Mouse (Mus musculus) right cerebral cortex, postnatal 36 days (tissue): Measurements from ENCODE around the gene Gigyf1.

ENCODE experiments used
- DNase-seq, 2 experiments: peaks; one replicate each; pipeline ENCODE4 v3.0.0; 2022; ENCODE audit warnings: low spot score in 2 of 2, mixed read lengths in 1 of 2

The Gigyf1 gene

DNA sequence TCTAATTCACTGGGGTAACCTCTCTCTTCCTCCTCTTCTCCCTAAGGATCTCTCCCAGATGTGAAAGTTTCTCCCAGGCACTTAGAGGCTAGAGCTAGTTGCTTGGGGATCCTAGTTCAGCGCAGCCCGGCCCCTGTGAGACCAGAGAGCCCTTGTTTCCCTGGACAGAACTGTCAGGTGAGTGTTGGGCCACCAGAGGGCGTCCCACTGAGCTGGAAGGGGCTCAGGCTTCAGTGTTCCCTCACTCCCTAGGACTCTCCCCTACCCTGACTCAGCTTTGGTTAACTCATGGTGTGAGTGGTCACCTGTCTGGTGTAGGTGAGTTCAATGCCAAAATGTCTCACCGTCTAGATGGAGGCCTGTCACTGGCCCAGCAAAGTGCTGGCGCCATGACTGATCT lies at the start of gene Gigyf1:
Gigyf1 (plus strand) TSS at position 113 of the 400 bp plus-strand sequence.
- DNase-seq: no peak

DNA sequence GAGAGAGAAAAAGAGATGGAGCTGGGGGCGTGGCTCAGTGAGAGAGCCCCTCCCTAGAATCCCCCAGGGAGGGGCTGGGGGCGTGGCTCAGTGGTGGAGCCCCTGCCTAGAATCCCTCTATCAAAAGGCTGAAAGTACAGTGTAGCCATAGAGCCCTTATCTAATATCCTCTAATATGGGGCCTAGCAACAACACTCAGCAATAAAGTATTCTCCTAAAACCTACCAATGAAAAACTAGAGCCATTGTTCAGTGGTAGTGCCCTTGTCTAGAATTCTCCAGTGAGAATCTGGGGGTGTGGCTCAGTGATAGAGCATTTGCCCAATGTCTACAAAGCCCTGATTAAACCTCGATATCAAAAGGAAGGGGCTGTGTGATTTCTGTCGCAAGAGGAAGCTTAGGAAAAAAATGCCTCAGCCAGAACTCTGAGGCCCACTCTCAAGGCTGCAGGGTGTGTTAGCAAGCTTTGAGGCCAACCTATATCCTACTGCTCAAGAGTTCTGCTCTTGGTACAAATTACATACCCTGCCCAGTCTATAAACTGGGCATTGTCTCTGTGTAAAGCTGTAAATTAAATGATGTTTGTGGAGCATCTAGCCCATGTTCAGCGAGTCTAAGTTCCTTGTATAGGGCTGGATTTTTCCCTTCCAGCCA lies 46.0 kb upstream of the Gigyf1 start:
- DNase-seq: no peak

DNA sequence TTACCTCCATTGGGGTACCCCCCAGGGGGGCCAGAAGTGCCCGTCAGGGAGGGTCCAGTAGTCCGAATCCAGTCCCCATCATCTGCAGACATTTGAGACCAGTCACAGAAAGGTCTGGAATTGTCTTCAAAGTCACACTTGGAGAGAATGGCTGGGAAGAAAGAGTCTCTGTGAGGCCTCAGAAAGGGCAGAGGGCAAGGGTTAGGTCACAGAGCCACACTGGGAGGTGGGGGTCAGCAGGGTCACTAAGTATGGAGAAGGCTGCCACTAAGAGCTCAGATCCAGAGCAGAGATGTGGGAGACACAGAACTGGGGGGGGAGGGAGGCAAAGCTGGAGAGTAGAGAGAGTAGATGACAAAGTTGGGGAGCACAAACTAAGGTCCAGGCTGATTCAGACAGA lies 44.0 kb upstream of the Gigyf1 start:
- no peak for DNase-seq

DNA sequence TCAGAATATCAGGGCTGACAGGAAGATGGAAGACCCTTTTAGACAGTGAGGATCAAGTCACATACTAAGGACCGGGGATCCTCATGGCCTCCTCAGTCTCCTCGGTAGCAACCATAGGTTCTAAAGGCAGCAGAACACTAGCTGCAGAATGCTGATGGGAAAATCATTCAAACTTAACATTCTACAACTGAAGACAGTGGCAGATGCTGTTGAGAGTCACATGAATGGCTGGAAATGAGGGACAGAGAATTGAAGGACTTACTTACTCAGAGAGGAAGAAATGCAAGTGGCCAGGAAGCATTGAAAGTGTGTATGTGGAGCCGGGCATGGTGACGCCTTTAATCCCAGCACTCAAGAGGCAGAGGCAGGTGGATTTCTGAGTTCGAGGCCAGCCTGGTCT lies 41.4 kb upstream of the Gigyf1 start, which contains the start of gene Zan:
Zan (minus strand) TSS at position 101 of the 400 bp plus-strand sequence.
- DNase-seq: no peak

DNA sequence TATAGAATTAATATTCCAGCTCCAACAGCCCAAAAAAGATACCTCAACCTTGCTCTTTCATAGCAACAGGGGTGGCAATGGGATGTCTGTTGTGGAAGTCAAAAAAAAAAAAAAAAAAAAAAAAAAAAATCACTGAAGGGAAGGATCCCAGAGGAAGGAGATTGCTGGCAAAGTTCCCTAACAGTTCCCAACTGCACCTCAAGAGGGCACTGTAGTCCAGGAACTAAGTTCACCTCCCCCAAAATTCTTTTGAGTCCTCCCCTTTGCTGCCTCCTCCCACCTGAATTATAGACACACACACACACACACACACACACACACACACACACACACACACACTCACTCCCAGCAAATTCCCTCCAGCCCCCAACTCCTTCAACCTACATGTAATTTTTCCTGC lies 37.2 kb upstream of the Gigyf1 start:
- peak; percentile 44 to 50 for DNase-seq

DNA sequence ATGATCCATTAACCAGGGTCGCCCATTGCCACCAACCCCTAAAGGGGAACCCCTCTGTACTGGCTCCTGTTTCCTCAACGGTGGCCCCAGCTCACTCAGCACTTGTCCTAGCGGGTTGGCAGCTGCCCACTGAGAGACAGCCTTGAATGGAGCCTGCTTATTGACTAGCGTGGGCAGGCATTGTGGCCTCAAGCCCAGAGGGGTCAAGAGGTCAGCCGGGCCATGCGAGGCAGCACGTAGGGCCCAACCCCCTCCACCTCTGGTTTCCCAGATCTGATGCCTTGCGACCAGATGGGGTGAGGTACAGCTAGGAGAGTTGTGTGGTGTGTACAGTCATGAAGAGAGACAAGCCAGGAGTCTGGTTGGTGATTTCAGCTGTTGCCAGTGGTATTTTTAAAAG lies 36.5 kb upstream of the Gigyf1 start:
- no peak for DNase-seq

DNA sequence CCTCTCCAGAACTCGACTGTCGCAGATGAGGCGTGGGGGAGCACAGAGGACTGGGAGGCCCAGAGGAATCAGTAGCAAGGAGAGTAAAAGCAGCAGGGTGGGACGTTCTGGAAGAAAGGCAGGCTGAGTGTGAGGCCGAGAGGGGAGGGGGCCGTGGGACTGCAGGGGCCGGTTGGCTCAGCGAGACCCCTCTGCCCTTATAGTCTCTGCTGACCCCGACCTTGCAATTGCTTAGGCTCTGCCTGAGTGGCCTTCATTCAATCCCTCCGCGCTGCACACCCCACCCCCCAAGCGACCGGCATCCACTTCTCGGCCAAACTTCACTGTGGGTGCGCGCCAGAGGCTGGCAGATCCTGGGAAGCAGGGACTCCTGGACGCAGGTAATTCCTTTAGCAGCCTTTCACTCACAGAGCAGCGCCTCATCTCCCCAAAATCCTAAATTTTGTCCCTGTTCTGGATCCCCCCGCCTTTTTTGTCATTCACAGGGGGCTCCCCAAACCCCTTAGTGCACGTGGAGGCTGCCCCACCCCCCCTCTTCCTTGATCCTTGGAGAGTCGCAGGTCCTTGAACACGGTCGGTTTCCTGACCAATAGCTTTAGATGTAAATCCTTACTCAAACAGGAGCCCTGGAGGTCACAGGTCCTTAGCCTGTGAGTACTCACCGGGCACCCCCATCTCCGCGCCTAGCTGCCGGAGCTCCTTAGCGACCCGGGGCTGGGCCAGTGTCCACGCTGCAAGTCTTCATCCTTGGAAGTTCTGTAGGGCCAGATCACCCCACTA lies 33.1 kb upstream of the Gigyf1 start:
- no peak for DNase-seq

DNA sequence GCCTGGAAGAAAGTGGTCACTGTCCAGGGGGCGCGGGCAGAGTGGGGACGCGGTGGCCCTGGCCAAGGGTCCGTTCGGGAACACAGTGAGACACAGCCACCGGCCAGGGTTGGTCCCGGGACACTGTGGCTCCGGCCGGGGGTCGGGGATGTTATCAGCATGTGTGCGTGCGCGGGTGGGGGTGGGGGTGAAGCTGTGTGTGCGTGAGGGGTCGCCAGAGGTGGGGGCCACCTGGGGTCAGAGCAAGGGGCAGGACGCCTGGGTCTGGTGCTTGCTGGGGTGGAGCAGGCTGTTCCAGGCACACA lies 32.5 kb upstream of the Gigyf1 start:
- no peak for DNase-seq

DNA sequence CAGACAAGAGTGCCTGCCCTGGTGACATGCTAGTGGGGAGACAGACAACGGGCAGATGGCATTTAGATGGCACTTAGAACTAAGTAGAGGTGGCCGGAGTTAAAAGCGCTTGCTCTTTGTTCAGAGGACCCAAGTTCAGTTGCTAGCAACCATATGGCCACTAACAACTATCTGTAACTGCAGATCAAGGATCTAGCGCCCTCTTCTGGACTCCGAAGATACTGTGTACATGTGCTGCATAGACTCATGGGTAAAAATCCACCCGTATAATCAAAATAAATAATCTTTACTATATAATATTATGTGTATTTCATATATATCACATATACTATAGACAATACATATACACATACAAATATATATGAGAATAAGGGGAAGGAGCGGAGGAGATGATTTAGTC lies 30.7 kb upstream of the Gigyf1 start:
- no peak for DNase-seq

DNA sequence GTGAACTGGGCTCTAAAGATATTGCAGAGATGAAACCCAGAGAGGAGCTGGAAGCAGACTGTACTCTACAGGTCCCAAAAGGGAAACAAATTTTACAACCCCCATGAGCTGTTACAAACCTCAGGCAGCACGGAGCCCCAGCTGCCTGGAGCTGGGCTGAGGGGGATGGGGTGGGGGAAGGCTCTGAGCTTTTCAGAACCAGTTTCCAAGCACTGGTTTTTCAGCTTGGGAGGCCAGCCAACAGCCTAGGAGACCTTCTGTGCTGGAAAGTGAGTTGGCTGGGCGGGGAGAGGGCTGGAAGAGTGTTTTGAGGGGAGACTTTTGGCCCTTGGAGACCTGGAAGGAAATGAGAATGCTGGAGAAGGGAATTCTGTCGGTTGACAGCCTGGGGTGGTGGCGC lies 26.8 kb upstream of the Gigyf1 start:
- no peak for DNase-seq

DNA sequence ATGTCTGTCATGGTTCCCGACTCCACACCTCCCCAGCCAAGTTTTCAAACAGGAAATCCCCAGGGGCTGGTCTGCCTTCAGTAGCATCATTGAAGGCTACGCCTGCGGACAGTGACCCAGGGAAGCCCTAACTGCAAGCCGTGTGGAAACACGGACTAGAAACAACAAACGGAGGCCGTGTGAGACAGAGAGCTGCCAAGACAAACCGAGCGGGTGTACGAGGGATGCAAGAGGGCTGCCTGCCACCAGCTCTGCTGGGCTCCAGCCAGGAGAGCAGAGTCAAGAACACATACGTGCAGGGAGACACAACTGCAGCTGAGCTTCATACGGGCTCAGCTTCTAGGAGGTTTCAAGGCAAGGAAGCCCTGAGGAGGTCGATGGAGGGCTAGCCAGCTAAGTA lies 24.5 kb upstream of the Gigyf1 start:
- no peak for DNase-seq

DNA sequence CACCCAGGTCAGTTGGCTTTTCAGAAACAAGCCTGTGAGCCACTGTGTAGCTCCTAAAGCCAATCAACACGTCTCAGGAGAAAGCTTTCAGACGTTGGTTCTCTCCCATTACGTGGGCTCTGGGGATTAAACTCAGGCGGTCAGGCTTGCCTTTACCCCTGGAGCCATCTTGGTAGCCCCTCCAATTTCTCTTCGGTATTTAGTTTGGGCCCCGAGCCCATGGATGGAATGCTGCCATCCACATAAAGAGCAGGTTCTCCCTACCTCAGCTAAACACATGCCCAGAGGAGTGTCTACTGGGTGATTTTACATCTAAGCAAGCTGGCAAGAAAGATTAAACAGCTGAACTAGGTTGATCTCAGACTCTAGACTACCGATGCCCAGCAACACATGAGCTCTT lies 18.2 kb upstream of the Gigyf1 start:
- no peak for DNase-seq

DNA sequence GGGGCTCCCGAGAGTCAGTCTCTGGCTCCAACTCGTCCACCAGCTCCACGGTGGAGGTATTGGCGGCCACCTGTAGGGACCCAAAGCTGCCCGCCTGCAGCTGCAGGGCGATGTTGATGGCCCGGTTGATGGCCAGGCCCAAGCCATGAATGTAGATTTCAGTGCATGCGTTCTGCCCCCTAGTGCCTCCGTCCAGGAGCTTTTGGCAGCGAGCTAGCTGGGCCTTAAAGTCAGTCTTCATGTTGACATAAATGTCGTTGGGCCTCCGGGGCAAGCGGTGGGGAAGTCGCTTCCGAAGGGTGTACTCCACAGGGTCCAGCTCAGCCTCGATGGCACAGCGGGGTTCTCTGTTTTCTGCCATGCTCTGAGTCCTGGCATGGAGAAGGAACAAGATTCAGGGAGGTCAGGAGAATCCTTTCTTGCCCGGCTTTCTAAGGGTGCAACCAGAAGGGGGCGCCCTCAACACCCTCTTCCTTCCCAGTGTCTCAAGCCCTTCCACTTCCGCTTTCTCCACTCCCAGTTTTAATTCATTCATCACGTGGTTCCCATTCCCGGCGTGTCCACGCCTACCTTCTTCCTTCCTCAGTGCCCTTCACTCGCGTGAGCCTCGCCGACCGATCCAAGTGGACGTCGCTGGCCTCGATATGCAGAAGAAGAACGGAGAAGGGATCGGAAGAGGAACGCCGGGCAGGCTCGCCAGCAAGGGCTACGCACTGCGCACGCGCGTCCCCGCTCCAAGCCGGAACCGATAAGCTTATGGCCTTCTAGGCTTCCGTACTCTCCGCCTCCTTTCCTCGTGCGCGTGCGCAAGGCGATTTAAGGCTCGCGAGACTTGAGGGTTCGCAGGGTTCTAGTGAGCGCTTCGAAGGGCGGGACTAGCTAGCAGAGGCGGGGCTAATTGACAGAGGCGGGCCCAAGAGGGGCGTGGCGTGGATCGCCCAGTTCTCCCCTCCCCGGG lies 16.4 kb upstream of the Gigyf1 start, which contains the start of gene Pop7:
Pop7 (minus strand) TSS at position 810 of the 958 bp plus-strand sequence.
- DNase-seq: peak; percentile 99 to 100

DNA sequence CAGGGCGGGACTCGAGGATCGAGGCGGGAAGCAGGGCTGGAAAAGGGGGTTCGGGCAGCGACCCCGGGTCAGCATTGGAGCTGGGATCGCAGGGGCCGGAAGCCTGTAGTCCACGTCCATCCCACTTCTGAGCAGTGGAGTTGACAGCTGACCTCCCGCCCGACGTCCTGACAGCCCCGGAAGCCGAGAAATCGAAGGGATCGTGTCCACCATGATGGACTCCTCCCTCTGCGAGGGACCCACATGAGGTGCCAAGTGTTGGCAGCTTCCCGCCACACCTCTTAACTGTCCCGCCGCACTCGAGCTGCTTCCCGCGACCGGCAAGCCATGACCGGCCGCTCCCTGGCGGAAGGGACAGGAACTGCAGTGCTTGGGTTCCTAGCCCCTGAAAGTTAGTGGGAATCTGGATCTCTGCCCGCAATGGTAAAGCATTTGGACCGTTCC lies 15.7 kb upstream of the Gigyf1 start:
- DNase-seq: peak; percentile 59 to 60

DNA sequence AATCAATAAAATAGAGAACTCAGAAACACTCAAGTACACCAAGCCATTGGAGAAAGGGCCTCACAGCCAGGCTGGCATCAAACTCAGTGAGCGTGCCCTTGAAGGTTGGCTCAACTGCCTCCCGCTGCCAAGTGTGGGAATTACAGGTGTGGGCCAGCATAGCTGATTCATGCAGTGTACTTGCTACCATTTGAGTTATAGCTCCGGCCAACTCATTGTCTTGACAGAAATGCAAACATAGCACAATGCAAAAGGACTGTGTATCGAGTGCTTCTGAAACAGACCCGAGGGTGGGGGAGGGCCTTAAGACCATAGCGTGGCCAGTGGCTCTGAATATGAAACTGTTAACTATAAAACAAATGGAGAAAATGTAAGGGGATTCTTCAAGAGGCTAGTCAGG lies 14.3 kb upstream of the Gigyf1 start:
- DNase-seq: no peak

DNA sequence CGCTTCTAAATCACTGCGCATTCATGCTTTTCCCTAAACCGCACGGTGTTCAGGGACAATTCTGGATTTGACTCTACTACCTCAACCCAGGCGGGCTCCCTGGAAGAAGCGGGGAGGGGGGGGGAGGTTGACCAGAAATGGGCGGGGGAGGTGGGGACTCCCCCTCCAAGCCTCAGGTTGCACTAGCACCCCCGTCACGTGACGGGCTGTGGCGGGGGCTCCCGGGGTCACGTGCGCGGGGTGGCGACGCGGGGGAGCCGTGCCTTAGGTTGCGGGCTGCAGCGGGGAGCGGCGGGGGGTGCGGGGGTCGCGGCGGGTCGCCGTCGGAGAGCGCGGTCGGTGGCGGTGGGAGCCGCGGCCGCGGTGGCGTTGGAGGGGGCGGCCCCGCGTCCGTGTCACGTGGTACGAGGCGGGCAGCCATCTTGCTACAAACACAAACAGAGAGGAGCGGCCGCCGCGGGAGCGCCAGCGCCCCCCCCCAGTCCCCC lies 8.3 kb upstream of the Gigyf1 start:
- DNase-seq: peak; percentile 74 to 75

DNA sequence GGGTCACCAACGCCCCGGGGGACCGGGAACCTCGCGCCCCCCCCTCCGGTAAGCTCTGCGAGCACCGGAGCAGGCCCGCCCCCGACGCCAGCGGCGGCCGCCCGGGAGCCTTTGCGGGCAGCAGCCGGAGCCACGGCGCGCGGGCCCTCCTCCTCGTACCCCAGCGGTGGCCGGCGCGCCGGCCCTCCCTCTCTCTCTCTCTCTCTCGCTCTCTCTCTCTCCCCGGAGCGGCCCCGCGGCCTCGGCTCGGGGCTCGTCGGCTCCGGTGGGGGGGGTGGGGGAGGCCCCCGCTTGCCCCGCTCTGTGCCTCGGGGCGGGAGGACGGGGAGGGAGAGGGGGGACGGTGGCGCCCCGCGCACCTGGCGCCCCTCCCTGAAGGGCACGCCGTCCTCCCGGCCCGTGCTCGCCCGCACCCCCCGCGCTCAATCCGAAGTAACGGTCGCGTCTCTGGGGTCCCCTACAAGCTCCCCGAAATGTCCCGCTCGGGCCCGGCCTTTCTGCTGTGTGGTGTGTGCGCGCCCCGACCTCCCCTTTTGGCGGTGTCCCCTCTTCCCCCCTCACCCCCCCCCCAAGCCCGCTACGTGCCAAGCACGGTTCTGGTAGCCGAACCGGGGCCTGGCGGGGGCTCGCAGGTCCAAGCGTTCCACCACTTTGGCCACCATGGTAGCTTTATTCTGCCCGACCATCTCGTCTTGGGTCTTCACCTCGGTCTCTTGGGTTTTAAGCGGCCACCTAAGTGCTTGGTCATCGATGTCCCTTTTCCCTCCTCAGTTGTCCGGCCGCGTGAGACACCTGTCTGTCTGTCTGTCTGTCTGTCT lies 7.6 kb upstream of the Gigyf1 start:
- no peak for DNase-seq

DNA sequence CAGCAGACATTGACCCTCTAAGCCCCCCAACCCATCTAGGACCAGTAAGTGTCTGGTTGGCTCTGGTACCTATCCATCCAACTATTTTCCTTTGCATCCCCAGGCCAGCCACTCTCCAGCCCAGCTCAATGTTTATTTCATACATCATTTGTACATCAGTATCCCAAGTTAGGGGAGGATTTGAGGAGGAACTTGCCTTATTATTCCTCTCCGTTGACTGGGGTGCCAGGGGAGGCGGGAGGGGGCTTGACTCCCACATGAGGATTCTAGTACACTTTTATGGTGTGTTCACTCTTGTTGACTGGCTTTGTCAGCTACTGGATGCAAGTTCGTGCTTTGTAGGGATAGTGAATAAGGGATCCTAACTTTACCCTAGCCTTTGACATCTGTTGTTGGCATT lies 6.6 kb upstream of the Gigyf1 start:
- DNase-seq: no peak

DNA sequence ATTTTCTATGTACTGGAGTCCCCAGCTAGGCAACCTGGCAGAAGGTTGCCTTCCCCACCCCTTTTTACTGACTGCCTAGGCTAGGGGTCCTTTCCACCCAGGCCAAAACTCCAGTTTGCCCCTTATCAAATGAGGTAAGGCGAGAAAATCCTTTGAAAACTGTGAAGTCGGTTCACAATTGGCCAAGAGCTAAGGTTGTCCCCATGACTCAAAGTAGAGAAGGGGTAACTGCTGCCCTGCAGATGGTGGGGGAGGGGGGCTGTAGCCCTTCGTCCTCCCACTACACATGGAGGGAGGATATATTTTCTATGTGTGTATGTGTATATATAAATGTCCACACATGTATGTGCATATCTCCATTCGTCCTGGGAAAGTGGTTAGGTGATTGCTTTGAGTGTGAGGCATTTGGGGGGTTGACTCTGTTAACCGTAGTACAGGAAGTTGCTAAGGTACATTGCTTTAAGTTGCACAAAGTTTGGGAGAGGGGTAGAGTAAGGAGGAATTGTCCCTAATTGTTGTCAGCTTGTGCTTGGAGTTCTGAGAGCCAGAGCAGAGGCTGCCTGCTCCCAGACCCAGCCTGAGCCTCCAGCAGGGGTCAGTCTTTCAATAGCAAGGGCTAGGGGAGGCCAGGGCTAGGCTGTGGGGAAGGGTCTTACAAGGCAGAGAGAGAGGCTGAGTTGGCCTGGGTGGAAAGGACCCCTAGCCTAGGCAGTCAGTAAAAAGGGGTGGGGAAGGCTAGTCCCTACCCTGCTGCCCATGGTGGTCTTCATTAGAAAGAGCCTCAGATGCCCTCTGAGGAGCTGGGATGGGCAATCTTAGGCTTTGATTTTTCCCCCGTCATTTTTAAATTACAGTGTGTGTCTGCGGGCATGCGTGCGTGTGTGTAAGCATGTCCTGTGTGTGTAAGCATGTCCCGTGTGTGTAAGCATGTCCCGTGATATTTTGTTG lies 5.2 kb upstream of the Gigyf1 start:
- DNase-seq: no peak
